Mouse (Mus musculus) hindbrain, embryonic 12.5 days (tissue): ENCODE data around the gene Il9. TPM values are rescaled to one million over a fixed set of nuclear protein-coding genes. Genes with fewer than 3 reads are reported as not detected.
A peak's percentile ranks its signal among the peaks of the same experiment; 100 is the strongest.

Source experiments
- ATAC-seq: fragments of 200-750 bp; cut with Nextera tagmentation; 2 replicates; pipeline ENCODE4 v1.8.0; 2017; ENCODE audit warnings: moderate TSS enrichment; ENCODE audit not compliant: low FRiP score
- H3K27ac ChIP-seq: fragments of 300-500 bp; sonication (generic); 2 replicates; pipeline ENCODE4 v1.5.1; 2016; ENCODE audit warnings: mild to moderate bottlenecking
- H3K27me3 ChIP-seq: fragments of 300-500 bp; sonication (generic); 2 replicates; pipeline ENCODE4 v1.6.1; 2016; ENCODE audit warnings: mild to moderate bottlenecking
- H3K36me3 ChIP-seq: fragments of 300-500 bp; sonication (generic); 2 replicates; pipeline ENCODE4 v1.6.1; 2016; ENCODE audit warnings: mild to moderate bottlenecking
- H3K4me1 ChIP-seq: fragments of 300-500 bp; sonication (generic); 2 replicates; pipeline ENCODE4 v1.6.1; 2016
- H3K4me2 ChIP-seq: fragments of 300-500 bp; sonication (generic); replicated peaks from 2 replicates; pipeline ENCODE4 v1.6.1; 2016; ENCODE audit warnings: mild to moderate bottlenecking
- H3K4me3 ChIP-seq: fragments of 300-500 bp; sonication (generic); 2 replicates; pipeline ENCODE4 v1.5.1; 2016; ENCODE audit warnings: mild to moderate bottlenecking
- H3K9ac ChIP-seq: fragments of 300-500 bp; sonication (generic); 2 replicates; pipeline ENCODE4 v1.6.1; 2016; ENCODE audit warnings: mild to moderate bottlenecking, moderate library complexity
- H3K9me3 ChIP-seq: fragments of 300-500 bp; sonication (generic); replicated peaks from 2 replicates; pipeline ENCODE4 v1.6.1; 2016; ENCODE audit warnings: mild to moderate bottlenecking
- WGBS: fragments of 180-500 bp; shearing (Covaris S2); methylation state at CpG from one replicate; pipeline ENCODE4 v1.1.7; 2016; 5-methylcytosine and 5-hydroxymethylcytosine counted together
- polyA plus RNA-seq: library from polyadenylated mRNA; unstranded; fragments of >200 nt; fragmentation: Nextera tagmentation; extraction: Ambion mirVana; gene quantifications from 2 replicates; pipeline ENCODE4 v1.2.1, GENCODE M21; 2016

The Il9 gene
- polyA plus RNA-seq, 1 experiment from 2014 or later: not detected

- peak within 1 kb of the TSS; percentile 22 for H3K4me3 ChIP-seq
- peaks cover 22% of the 10 kb centered on the region for H3K4me1 ChIP-seq
- WGBS: 4% methylated on average over 51 of the region's 51 CpGs
- no peaks in the 10 kb centered on the region for H3K36me3 ChIP-seq
- ATAC-seq: no peak
- H3K27ac ChIP-seq: no peak within 1 kb of the TSS
- no peak within 1 kb of the TSS for H3K9ac ChIP-seq
- peak within 1 kb of the TSS; percentile 42 for H3K4me2 ChIP-seq
- H3K9me3 ChIP-seq: no peaks in the 10 kb centered on the region
- H3K27me3 ChIP-seq: peaks cover 62% of the 10 kb centered on the region
Measured at GRCm38 (mm10) chr13:56438211-56439075, 43.6 kb downstream of the Il9 start, which contains the start of gene Slc25a48. TSS of gene Slc25a48 (plus strand) at chr13:56438355.

- Histone ChIP-seq H3K4me1 (peaks cover 26% of the 10 kb centered on the region), H3K9me3 (no peaks in the 10 kb centered on the region), H3K4me2 (no peak overlapping the region), H3K27ac (no peak overlapping the region), H3K27me3 (peaks cover 59% of the 10 kb centered on the region), H3K4me3 (no peak overlapping the region), H3K9ac (no peak overlapping the region), H3K36me3 (no peaks in the 10 kb centered on the region)
- ATAC-seq: no peak
- 71% methylated on average over 10 of the region's 10 CpGs for WGBS
Measured at GRCm38 (mm10) chr13:56435615-56436287, 46.3 kb downstream of the Il9 start.

GRCm38 (mm10) chr13:56434311-56434751 is 47.7 kb downstream of the Il9 start:
- H3K4me1 ChIP-seq: peaks cover 26% of the 10 kb centered on the region
- H3K4me2 ChIP-seq: no peak overlapping the region
- 82% methylated on average over 9 of the region's 9 CpGs for WGBS
- no peak overlapping the region for H3K4me3 ChIP-seq
- no peaks in the 10 kb centered on the region for H3K36me3 ChIP-seq
- no peak overlapping the region; the same call in 1 of the 2 replicates for H3K27ac ChIP-seq
- H3K27me3 ChIP-seq: peaks cover 50% of the 10 kb centered on the region
- ATAC-seq: peak; percentile 18; the same call in 1 of the 2 replicates
- H3K9ac ChIP-seq: no peak overlapping the region
- no peaks in the 10 kb centered on the region for H3K9me3 ChIP-seq

- H3K4me2 ChIP-seq: no peak overlapping the region
Measured at GRCm38 (mm10) chr13:56433466-56433865, 48.6 kb downstream of the Il9 start.

GRCm38 (mm10) chr13:56432496-56432895 is 49.5 kb downstream of the Il9 start:
- Histone ChIP-seq H3K27me3 (peaks cover 39% of the 10 kb centered on the region), H3K4me2 (no peak overlapping the region), H3K9ac (no peak overlapping the region), H3K4me3 (no peak overlapping the region), H3K27ac (no peak overlapping the region), H3K4me1 (peaks cover 16% of the 10 kb centered on the region), H3K36me3 (no peaks in the 10 kb centered on the region), H3K9me3 (no peaks in the 10 kb centered on the region)
- no peak for ATAC-seq
- WGBS: 87% methylated on average over 11 of the region's 12 CpGs

More at GRCm38 (mm10) chr13:56433466-56433865, 48.6 kb downstream of the Il9 start:
- H3K4me3 ChIP-seq: no peak overlapping the region
- peaks cover 23% of the 10 kb centered on the region for H3K4me1 ChIP-seq
- ATAC-seq: peak; percentile 46; the same call in 1 of the 2 replicates
- WGBS: 9% methylated on average over 10 of the region's 10 CpGs
- H3K9me3 ChIP-seq: no peaks in the 10 kb centered on the region
- H3K9ac ChIP-seq: no peak overlapping the region
- peaks cover 46% of the 10 kb centered on the region for H3K27me3 ChIP-seq
- no peaks in the 10 kb centered on the region for H3K36me3 ChIP-seq
- H3K27ac ChIP-seq: peak overlapping the region; percentile 12; the same call in 1 of the 2 replicates

Other genes starting within 250 kb of the Il9 start
- gene Neurog1, start 230.1 kb downstream of the Il9 start, polyA plus RNA-seq: 18.2 and 21.7 TPM in 2 replicates
- 72.3 and 90.1 TPM in 2 replicates for gene Cxcl14, start 185.7 kb downstream of the Il9 start, polyA plus RNA-seq
- not detected in 2 replicates for gene Gm3045, start 55.7 kb downstream of the Il9 start, polyA plus RNA-seq
- 0.07 TPM in 1 of 2 replicates, not detected in the other for gene Slc25a48, start 43.9 kb downstream of the Il9 start, polyA plus RNA-seq
- gene Fbxl21, start 40.2 kb upstream of the Il9 start, polyA plus RNA-seq: 1.8 and 3.6 TPM in 2 replicates
- gene Lect2, start 66.3 kb upstream of the Il9 start, polyA plus RNA-seq: not detected in 2 replicates
- 65.5 and 72.2 TPM in 2 replicates for gene Tgfbi, start 127.3 kb upstream of the Il9 start, polyA plus RNA-seq
- 38.8 and 41.4 TPM in 2 replicates for gene Smad5, start 220.8 kb upstream of the Il9 start, polyA plus RNA-seq